In genomic region chr3:106903198-106903597, GRCm38 (mm10) we compare ENCODE assay signal across 8 mouse cellular contexts.
A peak's percentile ranks its signal among the peaks of the same experiment; 100 is the strongest.
DNase-seq lines count a peak whose midpoint lies in the region; ATAC-seq lines count a peak whose summit lies in the region.

No protein-coding gene starts in this region.

- no peak overlapping the region for H3K4me3 ChIP-seq in hindbrain, embryonic 14.5 days (replicated peaks; ENCODE audit: low read length)
- H3K4me3 ChIP-seq in hindbrain, embryonic 12.5 days = no peak overlapping the region
- no peak overlapping the region for H3K4me3 ChIP-seq in forebrain, embryonic 12.5 days (replicated peaks)

- no peaks in the 10 kb centered on the region for H3K36me3 ChIP-seq in hindbrain, embryonic 14.5 days (replicated peaks; ENCODE audit: control insufficient read depth, insufficient read depth)
- no peaks in the 10 kb centered on the region for H3K36me3 ChIP-seq in hindbrain, embryonic 12.5 days
- H3K36me3 ChIP-seq in forebrain, embryonic 12.5 days (replicated peaks) = no peaks in the 10 kb centered on the region

- peak; percentile 81 for DNase-seq in hindbrain, embryonic 14.5 days (ENCODE audit: low spot score)
- peak; percentile 2 for DNase-seq in 3134 (ENCODE audit: extremely low read depth, insufficient read length, low spot score)
- DNase-seq in R1 (ENCODE audit: low read depth, low spot score) = peak; percentile 38
- DNase-seq in lung, postnatal 25 days (ENCODE audit: low spot score) = peak; percentile 5
- DNase-seq in adrenal gland, adult 18-20 months (ENCODE audit: low spot score in 2 of 2) = no peak
- DNase-seq in gastrocnemius, postnatal 36 days = no peak

- no peaks in the 10 kb centered on the region for H3K27me3 ChIP-seq in hindbrain, embryonic 14.5 days (ENCODE audit: control insufficient read depth, insufficient read depth, low read length)
- H3K27me3 ChIP-seq in hindbrain, embryonic 12.5 days = no peaks in the 10 kb centered on the region
- no peaks in the 10 kb centered on the region for H3K27me3 ChIP-seq in forebrain, embryonic 12.5 days

- no peaks in the 10 kb centered on the region for H3K9me3 ChIP-seq in hindbrain, embryonic 14.5 days (ENCODE audit: control insufficient read depth, low read length)
- no peaks in the 10 kb centered on the region for H3K9me3 ChIP-seq in hindbrain, embryonic 12.5 days (replicated peaks)
- no peaks in the 10 kb centered on the region for H3K9me3 ChIP-seq in forebrain, embryonic 12.5 days

- intact Hi-C loops in gastrocnemius, postnatal 36 days (cut with DNase I) = no loop called here

- H3K4me2 ChIP-seq in hindbrain, embryonic 14.5 days (replicated peaks) = no peak overlapping the region
- no peak overlapping the region for H3K4me2 ChIP-seq in hindbrain, embryonic 12.5 days (replicated peaks)
- no peak overlapping the region for H3K4me2 ChIP-seq in forebrain, embryonic 12.5 days

- no peak overlapping the region for H3K27ac ChIP-seq in hindbrain, embryonic 14.5 days
- H3K27ac ChIP-seq in hindbrain, embryonic 12.5 days = no peak overlapping the region
- no peak overlapping the region for H3K27ac ChIP-seq in forebrain, embryonic 12.5 days

- 0 out of 2 replicates have a peak, but pooled peaks have one; percentile 51 for ATAC-seq in hindbrain, embryonic 14.5 days (ENCODE audit: low FRiP score)
- ATAC-seq in hindbrain, embryonic 12.5 days (ENCODE audit: low FRiP score) = no peak
- ATAC-seq in forebrain, embryonic 12.5 days (ENCODE audit: low FRiP score) = peak; percentile 61; the same call in 1 of the 2 replicates

- H3K4me1 ChIP-seq in hindbrain, embryonic 14.5 days (replicated peaks; ENCODE audit: control insufficient read depth, insufficient read depth, low read length) = no peaks in the 10 kb centered on the region
- no peaks in the 10 kb centered on the region for H3K4me1 ChIP-seq in hindbrain, embryonic 12.5 days
- H3K4me1 ChIP-seq in forebrain, embryonic 12.5 days = no peaks in the 10 kb centered on the region

- WGBS in hindbrain, embryonic 14.5 days = 39% methylated on average over 2 of the region's 2 CpGs
- WGBS in hindbrain, embryonic 12.5 days = 46% methylated on average over 2 of the region's 2 CpGs
- WGBS in forebrain, embryonic 12.5 days = 32% methylated on average over 2 of the region's 2 CpGs

- no peak overlapping the region for H3K9ac ChIP-seq in hindbrain, embryonic 14.5 days
- no peak overlapping the region for H3K9ac ChIP-seq in hindbrain, embryonic 12.5 days
- no peak overlapping the region for H3K9ac ChIP-seq in forebrain, embryonic 12.5 days

Comparison
In these comparisons a context has a peak if more than half of its experiments do, and no peak if none do; other contexts are left out.
1. DNase-seq: peak in hindbrain, embryonic 14.5 days (single experiment), 3134 (single experiment), R1 (single experiment) and lung, postnatal 25 days (single experiment); none in adrenal gland, adult 18-20 months (0 of 2) and gastrocnemius, postnatal 36 days (0 of 2).